Mouse (Mus musculus): ENCODE data around the gene Arel1.

DNA sequence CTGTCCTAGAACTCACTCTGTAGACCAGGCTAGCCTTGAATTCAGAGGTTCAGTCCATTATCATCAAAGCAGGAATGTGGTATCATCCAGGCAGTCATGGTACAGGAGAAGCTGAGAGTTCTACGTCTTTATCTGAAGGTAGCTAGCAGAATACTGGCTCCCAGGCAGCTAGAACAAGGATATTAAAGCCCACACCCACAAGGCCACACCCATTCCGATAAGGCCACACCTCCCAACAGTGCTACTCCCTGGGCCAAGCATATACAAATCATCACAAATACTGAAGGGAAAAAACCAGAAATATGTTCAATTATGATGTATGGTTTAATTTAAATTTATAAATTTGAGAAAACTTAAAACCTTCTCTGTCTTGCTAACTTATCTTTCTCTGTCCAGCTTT lies 41.5 kb upstream of the Arel1 start:
- TF ChIP-seq CTCF (IDR thresholded peaks at IDR 0.05; ENCODE audit: control insufficient read depth, insufficient read depth, insufficient read length), result no peak
- no peak for TF ChIP-seq MYOD1 (IDR thresholded peaks at IDR 0.05; ENCODE audit: control insufficient read depth, insufficient read length, low read depth)
- TF ChIP-seq CEBPB (IDR thresholded peaks at IDR 0.05; ENCODE audit: low read depth), result no peak
- TF ChIP-seq USF1 (IDR thresholded peaks at IDR 0.05; ENCODE audit: low read depth), result no peak
- no peak for TF ChIP-seq MAX (IDR thresholded peaks at IDR 0.05)
- TF ChIP-seq FOSL1 (IDR thresholded peaks at IDR 0.05; ENCODE audit: insufficient read depth, low read length, poor library complexity, severe bottlenecking), result no peak
- TF ChIP-seq MYOG (IDR thresholded peaks at IDR 0.05; ENCODE audit: control insufficient read depth, extremely low read depth, insufficient read length), result no peak

Data from C2C12 (cell line).